Mouse (Mus musculus): ENCODE measurements around the gene Mrpl43.

DNA sequence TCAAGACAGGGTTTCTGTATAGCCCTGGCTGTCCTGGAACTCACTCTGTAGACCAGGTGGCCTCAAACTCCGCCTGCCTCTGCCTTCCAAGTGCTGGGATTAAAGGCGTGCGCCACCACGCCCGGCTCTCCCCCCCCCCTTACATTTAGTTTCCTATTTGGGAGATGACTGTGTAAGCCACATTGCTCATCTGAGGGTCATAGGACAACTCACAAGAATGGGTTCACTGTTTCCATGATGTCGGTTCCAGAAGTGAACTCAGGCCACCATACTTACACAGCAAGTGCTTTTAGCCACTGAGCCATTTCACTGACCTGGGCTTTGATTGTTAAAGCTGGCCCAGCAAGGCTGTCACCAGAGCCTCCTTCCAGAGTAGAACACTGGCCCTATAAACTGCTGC, 29.1 kb downstream of the Mrpl43 start:
- no peak for TF ChIP-seq POLR2A (IDR thresholded peaks at IDR 0.05; ENCODE audit: low read depth, low read length)
- TF ChIP-seq CTCF (IDR thresholded peaks at IDR 0.05; ENCODE audit: extremely low read depth, insufficient read depth, insufficient read length, insufficient replicate concordance) = no peak

All from spleen, adult 2 months (tissue).